Mouse (Mus musculus) embryonic facial prominence, embryonic 14.5 days (tissue): ENCODE results near the gene Cyth1. TPM values are rescaled to one million over a fixed set of nuclear protein-coding genes. Genes with fewer than 3 reads are reported as not detected.

Experiments used
- ATAC-seq: fragments of 200-750 bp; cut with Nextera tagmentation; 2 replicates; pipeline ENCODE4 v1.8.0; 2017; ENCODE audit warnings: low read depth, moderate number of reproducible peaks, moderate TSS enrichment
- DNase-seq: peaks from one replicate; pipeline ENCODE4 v3.0.0-alpha.2; 2015; ENCODE audit warnings: low spot score
- H3K27ac ChIP-seq: fragments of 300-500 bp; sonication (generic); replicated peaks from 2 replicates; pipeline ENCODE4 v1.5.1; 2014; ENCODE audit warnings: low read depth, mild to moderate bottlenecking, low read length, moderate library complexity
- H3K27me3 ChIP-seq: fragments of 300-500 bp; sonication (generic); replicated peaks from 2 replicates; pipeline ENCODE4 v1.6.1; 2014; ENCODE audit warnings: low read length; ENCODE audit not compliant: control insufficient read depth, insufficient read depth
- H3K36me3 ChIP-seq: fragments of 300-500 bp; sonication (generic); 2 replicates; pipeline ENCODE4 v1.6.1; 2014; ENCODE audit warnings: low read length, mixed read lengths; ENCODE audit not compliant: control insufficient read depth, insufficient read depth
- H3K4me1 ChIP-seq: fragments of 300-500 bp; sonication (generic); 2 replicates; pipeline ENCODE4 v1.6.1; 2014; ENCODE audit warnings: antibody characterized with exemption, low read length; ENCODE audit not compliant: control insufficient read depth, insufficient read depth
- H3K4me2 ChIP-seq: fragments of 300-500 bp; sonication (generic); 2 replicates; pipeline ENCODE4 v1.6.1; 2014; ENCODE audit warnings: low read depth, mild to moderate bottlenecking, low read length, moderate library complexity, mixed read lengths
- H3K4me3 ChIP-seq: fragments of 300-500 bp; sonication (generic); 2 replicates; pipeline ENCODE4 v1.5.1; 2014; ENCODE audit warnings: low read depth, mild to moderate bottlenecking, low read length
- H3K9ac ChIP-seq: fragments of 300-500 bp; sonication (generic); 2 replicates; pipeline ENCODE4 v1.6.1; 2014; ENCODE audit warnings: low read depth, mild to moderate bottlenecking, low read length, moderate library complexity, mixed read lengths
- H3K9me3 ChIP-seq: fragments of 300-500 bp; sonication (generic); 2 replicates; pipeline ENCODE4 v1.6.1; 2016; ENCODE audit warnings: low read length; ENCODE audit not compliant: control insufficient read depth
- WGBS: fragments of 180-500 bp; shearing (Covaris S2); extraction: QIAGEN DNeasy Blood & Tissue Kit; methylation state at CpG from one replicate; pipeline ENCODE4 v1.1.7; 2014; 5-methylcytosine and 5-hydroxymethylcytosine counted together
- polyA plus RNA-seq: library from polyadenylated mRNA; unstranded; fragments of >200 nt; fragmentation: Nextera tagmentation; extraction: Ambion mirVana; gene quantifications from 2 replicates; pipeline ENCODE4 v1.2.1, GENCODE M21; 2014

Cyth1 gene
- polyA plus RNA-seq, 1 experiment from 2014 or later, result 11.4 TPM

DNA sequence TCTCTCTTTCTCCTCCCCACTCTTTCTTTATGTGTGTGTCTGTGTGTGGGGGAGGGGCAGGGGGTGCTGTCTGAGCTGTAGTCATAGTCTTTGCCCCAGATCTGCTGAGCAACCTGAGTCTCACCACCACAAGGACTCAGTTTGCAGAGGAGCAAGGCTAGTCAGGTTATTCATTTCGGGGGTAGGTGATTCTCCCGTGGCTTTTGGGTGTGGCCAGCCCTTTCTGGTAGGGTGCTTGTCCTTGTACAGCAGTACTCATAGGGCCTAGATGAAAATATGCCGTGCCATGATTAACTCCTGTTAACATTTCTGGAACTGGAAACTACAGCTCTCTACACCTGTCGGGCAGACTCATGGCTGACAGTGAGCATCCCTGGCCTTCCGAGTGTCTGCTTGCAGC, 81.8 kb downstream of the Cyth1 start:
- 86% methylated on average over 5 of the region's 5 CpGs for WGBS

DNA sequence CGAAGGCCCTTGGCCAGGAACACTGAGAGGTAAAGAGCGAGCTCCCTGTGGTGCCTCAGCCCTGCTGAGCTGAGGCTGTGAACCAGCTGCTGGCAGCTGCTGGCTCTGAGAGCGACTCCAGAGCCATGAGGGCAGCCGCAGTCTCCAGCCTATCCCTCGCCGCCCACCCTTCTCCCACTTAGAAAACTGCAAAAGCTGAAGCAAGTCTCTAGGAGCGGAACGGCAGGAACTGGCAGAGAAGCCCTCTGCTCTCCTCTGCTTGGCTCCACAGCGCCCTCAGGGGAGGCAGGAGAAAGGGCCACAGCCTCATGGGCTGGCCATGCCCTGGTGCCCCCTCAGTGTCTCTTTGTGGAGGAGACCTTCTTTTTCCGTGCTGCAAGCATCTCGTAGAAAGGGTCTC, 82.7 kb downstream of the Cyth1 start:
- 48% methylated on average over 11 of the region's 11 CpGs for WGBS
- H3K36me3 ChIP-seq, result peaks cover 58% of the 10 kb centered on the region; the same call in 1 of the 2 replicates
- peak; percentile 63 for DNase-seq
- H3K9ac ChIP-seq, result no peak overlapping the region
- no peak overlapping the region for H3K4me3 ChIP-seq
- H3K4me2 ChIP-seq, result no peak overlapping the region
- no peaks in the 10 kb centered on the region for H3K9me3 ChIP-seq
- ATAC-seq, result peak; percentile 45; the same call in 1 of the 2 replicates
- H3K27ac ChIP-seq, result peak overlapping the region; percentile 70
- H3K4me1 ChIP-seq, result 0 out of 2 replicates have a peak, but pooled peaks cover 3% of the 10 kb centered on the region
- H3K27me3 ChIP-seq, result no peaks in the 10 kb centered on the region

More for the DNA sequence above, 81.8 kb downstream of the Cyth1 start:
- DNase-seq, result no peak
- Histone ChIP-seq H3K36me3 (peaks cover 58% of the 10 kb centered on the region; the same call in 1 of the 2 replicates), H3K4me1 (0 out of 2 replicates have a peak, but pooled peaks cover 3% of the 10 kb centered on the region), H3K27ac (peak overlapping the region; percentile 18; the same call in 1 of the 2 replicates), H3K4me2 (no peak overlapping the region), H3K4me3 (no peak overlapping the region), H3K27me3 (no peaks in the 10 kb centered on the region), H3K9me3 (no peaks in the 10 kb centered on the region), H3K9ac (no peak overlapping the region)
- ATAC-seq, result no peak

DNA sequence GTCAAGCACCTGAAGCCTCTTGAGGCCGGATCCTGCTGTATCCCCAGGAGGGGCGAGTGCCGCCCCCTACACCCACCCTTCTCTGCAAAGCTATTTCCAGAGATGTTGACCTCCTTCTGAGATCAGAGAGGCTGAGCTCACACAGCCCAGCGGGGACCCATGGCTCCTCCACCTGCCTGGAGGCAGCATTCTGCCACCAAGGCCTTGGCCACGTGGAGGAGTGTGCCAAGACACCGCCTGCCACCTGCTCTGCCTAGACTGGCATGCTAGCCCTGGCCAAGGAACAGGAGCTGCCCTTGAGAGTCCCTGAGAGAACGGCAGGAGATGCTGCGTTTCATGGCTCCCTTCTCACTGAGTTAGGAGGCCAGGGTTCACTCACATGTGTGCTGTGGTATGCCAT, 83.8 kb downstream of the Cyth1 start:
- Histone ChIP-seq H3K27me3 (no peaks in the 10 kb centered on the region), H3K4me1 (0 out of 2 replicates have a peak, but pooled peaks cover 3% of the 10 kb centered on the region), H3K36me3 (peaks cover 51% of the 10 kb centered on the region; the same call in 1 of the 2 replicates), H3K9me3 (no peaks in the 10 kb centered on the region), H3K4me2 (no peak overlapping the region), H3K4me3 (no peak overlapping the region), H3K27ac (no peak overlapping the region; the same call in 1 of the 2 replicates), H3K9ac (no peak overlapping the region)
- DNase-seq, result no peak
- 75% methylated on average over 7 of the region's 8 CpGs for WGBS
- no peak for ATAC-seq

DNA sequence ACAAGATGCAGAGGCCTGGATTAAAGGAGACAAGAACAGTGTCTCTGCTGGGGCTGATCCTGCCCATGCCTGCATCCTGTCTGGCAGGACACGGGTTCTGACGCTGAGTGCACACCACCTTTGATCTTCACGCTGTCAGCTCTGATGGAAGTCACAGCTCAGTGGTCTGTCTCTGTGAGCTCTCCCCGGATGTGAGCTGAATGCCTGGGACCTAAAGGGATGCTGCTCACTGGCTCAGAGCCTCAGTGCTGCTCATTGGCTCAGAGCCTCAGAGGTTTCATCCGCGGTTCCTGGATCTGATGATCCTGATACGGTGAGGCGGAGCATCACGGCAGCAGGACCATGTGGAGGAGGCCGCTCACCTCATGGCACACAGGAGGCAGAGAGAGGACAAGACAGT, 86.1 kb downstream of the Cyth1 start:
- no peak overlapping the region for H3K9ac ChIP-seq
- H3K36me3 ChIP-seq, result peaks cover 34% of the 10 kb centered on the region; the same call in 1 of the 2 replicates
- DNase-seq, result no peak
- peaks cover 14% of the 10 kb centered on the region; the same call in 1 of the 2 replicates for H3K4me1 ChIP-seq
- no peak overlapping the region for H3K4me3 ChIP-seq
- H3K9me3 ChIP-seq, result no peaks in the 10 kb centered on the region
- ATAC-seq, result no peak
- H3K27ac ChIP-seq, result peak overlapping the region; percentile 15; the same call in 1 of the 2 replicates
- no peaks in the 10 kb centered on the region for H3K27me3 ChIP-seq
- no peak overlapping the region for H3K4me2 ChIP-seq
- 56% methylated on average over 10 of the region's 10 CpGs for WGBS

DNA sequence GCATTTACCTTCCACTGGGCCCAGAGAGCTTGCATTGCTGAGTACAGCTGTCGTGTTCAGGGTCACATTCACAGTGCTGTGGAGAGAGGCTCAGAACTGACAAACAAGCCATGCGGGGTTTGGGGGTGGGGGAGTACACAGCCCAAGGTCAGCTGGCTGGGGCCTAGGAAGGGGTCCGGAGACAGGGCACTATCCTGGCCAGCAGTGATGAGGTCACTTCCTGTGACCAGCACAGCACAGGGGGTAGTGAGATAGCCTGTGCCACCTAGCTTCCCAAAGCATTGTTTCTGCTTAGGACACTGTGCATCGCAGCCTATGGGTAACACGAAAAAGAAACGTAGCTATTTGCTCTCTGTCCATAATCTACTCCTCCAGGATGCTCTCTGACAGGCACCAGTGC, 87.2 kb downstream of the Cyth1 start:
- no peak for ATAC-seq
- peaks cover 14% of the 10 kb centered on the region; the same call in 1 of the 2 replicates for H3K4me1 ChIP-seq
- H3K9me3 ChIP-seq, result no peaks in the 10 kb centered on the region
- peaks cover 24% of the 10 kb centered on the region; the same call in 1 of the 2 replicates for H3K36me3 ChIP-seq
- H3K9ac ChIP-seq, result no peak overlapping the region
- no peaks in the 10 kb centered on the region for H3K27me3 ChIP-seq
- no peak overlapping the region for H3K4me2 ChIP-seq
- H3K27ac ChIP-seq, result no peak overlapping the region
- 83% methylated on average over 6 of the region's 6 CpGs for WGBS
- H3K4me3 ChIP-seq, result no peak overlapping the region
- DNase-seq, result no peak

DNA sequence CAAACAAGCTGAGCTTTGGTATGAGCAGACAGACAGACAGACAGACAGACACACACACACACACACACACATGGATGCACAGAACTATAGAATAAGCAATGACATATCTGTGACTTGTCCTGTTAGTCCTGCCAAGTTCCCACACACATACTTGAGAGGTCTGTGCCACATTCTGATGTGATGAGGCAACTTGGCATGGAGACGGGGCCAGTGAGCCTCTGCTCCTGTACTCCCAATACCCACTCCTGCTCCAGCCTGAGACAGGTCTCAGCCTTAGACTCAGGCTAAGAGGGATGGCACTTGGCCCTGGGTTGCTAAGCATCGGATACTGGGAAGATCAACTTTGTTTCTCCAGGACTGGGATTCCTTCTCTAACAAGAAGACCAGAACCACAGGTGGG, 87.6 kb downstream of the Cyth1 start:
- Histone ChIP-seq H3K4me3 (no peak overlapping the region), H3K27me3 (no peaks in the 10 kb centered on the region), H3K36me3 (peaks cover 19% of the 10 kb centered on the region; the same call in 1 of the 2 replicates), H3K4me1 (peaks cover 14% of the 10 kb centered on the region; the same call in 1 of the 2 replicates), H3K27ac (no peak overlapping the region), H3K4me2 (no peak overlapping the region), H3K9me3 (no peaks in the 10 kb centered on the region), H3K9ac (no peak overlapping the region)
- 67% methylated on average over 2 of the region's 2 CpGs for WGBS
- no peak for ATAC-seq
- no peak for DNase-seq

DNA sequence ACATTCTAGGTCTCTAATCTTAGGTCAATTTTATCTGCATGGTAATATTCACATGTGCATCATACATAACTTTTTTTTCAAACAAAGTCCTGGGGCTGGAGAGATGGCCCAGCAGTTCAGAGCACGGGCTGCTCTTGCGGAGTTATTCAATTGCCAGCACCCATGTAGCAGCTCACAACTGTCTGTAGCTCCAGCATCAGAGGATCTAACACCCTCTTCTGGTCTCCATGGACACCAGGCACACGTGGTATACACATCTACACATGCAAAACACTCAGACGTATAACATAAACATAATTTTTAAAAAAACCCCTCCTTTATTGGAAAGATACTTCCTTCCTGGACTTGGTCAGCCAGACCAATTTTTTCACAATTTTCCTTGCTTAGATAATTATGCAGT, 89.6 kb downstream of the Cyth1 start:
- ATAC-seq, result no peak
- peaks cover 10% of the 10 kb centered on the region; the same call in 1 of the 2 replicates for H3K36me3 ChIP-seq
- peaks cover 11% of the 10 kb centered on the region; the same call in 1 of the 2 replicates for H3K4me1 ChIP-seq
- no peak overlapping the region for H3K27ac ChIP-seq
- H3K27me3 ChIP-seq, result no peaks in the 10 kb centered on the region
- H3K4me2 ChIP-seq, result no peak overlapping the region
- no peaks in the 10 kb centered on the region for H3K9me3 ChIP-seq
- 65% methylated on average over 4 of the region's 4 CpGs for WGBS
- no peak overlapping the region for H3K9ac ChIP-seq
- DNase-seq, result no peak
- H3K4me3 ChIP-seq, result no peak overlapping the region

DNA sequence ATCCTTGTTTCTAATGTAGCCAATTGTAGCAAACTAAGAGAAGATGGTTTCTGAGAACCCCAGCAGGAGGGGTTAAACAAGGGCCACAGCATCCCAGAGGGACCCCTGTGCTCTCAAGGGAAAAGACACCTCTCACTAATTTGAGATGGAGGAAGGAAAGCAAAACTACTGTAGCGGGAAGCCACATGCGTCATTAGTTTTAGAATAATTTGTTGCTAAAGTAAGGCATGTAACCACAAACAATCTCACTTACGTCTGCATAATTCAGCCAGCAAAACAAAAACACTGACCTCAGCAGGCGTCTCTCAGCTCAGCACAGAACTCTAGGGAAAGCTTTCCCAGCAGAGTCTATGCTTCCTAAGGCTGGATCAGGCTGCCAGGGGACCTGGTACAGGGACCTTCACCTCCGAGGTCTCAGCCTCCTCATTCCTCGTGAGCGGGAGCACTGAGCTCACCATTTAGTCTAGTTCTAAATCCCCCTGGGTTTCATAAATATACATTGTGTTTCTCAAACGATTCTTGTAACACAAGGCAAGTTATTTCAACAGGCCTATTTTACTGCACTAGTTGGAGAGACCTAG, 91.8 kb downstream of the Cyth1 start:
- Histone ChIP-seq H3K27ac (peak overlapping the region; percentile 25; the same call in 1 of the 2 replicates), H3K4me1 (peaks cover 11% of the 10 kb centered on the region; the same call in 1 of the 2 replicates), H3K27me3 (no peaks in the 10 kb centered on the region), H3K4me3 (no peak overlapping the region), H3K36me3 (no peaks in the 10 kb centered on the region), H3K4me2 (no peak overlapping the region), H3K9ac (no peak overlapping the region), H3K9me3 (no peaks in the 10 kb centered on the region)
- ATAC-seq, result no peak
- DNase-seq, result no peak
- 52% methylated on average over 8 of the region's 8 CpGs for WGBS

DNA sequence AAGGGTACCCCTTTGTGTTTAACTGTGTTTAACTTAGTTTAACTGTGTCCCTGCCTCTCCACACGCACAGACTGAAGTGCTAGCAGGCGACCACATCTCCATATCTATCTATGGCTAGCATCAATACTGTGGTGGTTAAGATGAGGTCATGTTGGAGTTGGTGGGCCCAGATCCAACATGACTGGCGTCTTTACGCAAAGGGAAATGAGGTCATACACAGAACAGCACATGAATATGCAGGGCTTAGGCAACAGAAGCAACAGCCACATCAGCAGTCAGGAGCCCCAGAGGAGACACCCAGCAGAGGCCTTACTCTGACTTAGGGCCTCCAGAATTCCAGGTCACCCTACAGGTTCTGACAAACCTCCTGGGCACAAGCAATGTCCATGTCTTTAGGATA, 95.4 kb downstream of the Cyth1 start:
- Histone ChIP-seq H3K27ac (no peak overlapping the region), H3K9ac (no peak overlapping the region), H3K4me3 (no peak overlapping the region), H3K27me3 (no peaks in the 10 kb centered on the region), H3K9me3 (no peaks in the 10 kb centered on the region), H3K4me2 (no peak overlapping the region), H3K4me1 (peaks cover 6% of the 10 kb centered on the region), H3K36me3 (no peaks in the 10 kb centered on the region)
- WGBS, result 78% methylated on average over 4 of the region's 4 CpGs
- ATAC-seq (no peak; the same call in 1 of the 2 replicates), DNase-seq (no peak)
